Mouse (Mus musculus) CH12.LX (cell line): ENCODE data around the gene Commd4.

Experiments
- CTCF ChIP-seq, 2 experiments: IDR thresholded peaks in 1 of 2; conservative IDR thresholded peaks in 1 of 2; 2 replicates each; pipeline ENCODE4 v1.5.1; 2011 to 2012; ENCODE audit warnings: low read depth in 2 of 2, low read length in 2 of 2, improper control_type of control experiment in 1 of 2, inconsistent platforms in 1 of 2, mild to moderate bottlenecking in 1 of 2, moderate library complexity in 1 of 2
- HCFC1 ChIP-seq: IDR thresholded peaks from 2 replicates; pipeline ENCODE4 v1.6.1; 2012; ENCODE audit warnings: low read depth, mild to moderate bottlenecking, inconsistent platforms, low read length, improper control_type of control experiment
- IRF4 ChIP-seq: IDR thresholded peaks from 2 replicates; pipeline ENCODE4 v1.6.1; 2014; ENCODE audit warnings: low read depth, mild to moderate bottlenecking, inconsistent platforms, low read length, improper control_type of control experiment
- MAFK ChIP-seq: IDR thresholded peaks from 2 replicates; pipeline ENCODE4 v1.6.1; 2011; ENCODE audit warnings: low read length, improper control_type of control experiment; ENCODE audit not compliant: insufficient replicate concordance
- MAX ChIP-seq: IDR thresholded peaks from 2 replicates; pipeline ENCODE4 v1.6.1; 2011; ENCODE audit warnings: low read length, improper control_type of control experiment
- MAZ ChIP-seq: IDR thresholded peaks from 2 replicates; pipeline ENCODE4 v1.6.1; 2012; ENCODE audit warnings: low read depth, mild to moderate bottlenecking, inconsistent platforms, low read length, improper control_type of control experiment, moderate library complexity
- MYC ChIP-seq: IDR thresholded peaks from 2 replicates; pipeline ENCODE4 v1.6.1; 2011; ENCODE audit warnings: low read depth, mild to moderate bottlenecking, improper control_type of control experiment, low read length
- NRF1 ChIP-seq: IDR thresholded peaks from 2 replicates; pipeline ENCODE4 v1.6.1; 2014; ENCODE audit warnings: low read depth, mild to moderate bottlenecking, inconsistent platforms, low read length, improper control_type of control experiment, moderate library complexity
- POLR2A ChIP-seq: IDR thresholded peaks from 2 replicates; pipeline ENCODE4 v1.6.1; 2011; ENCODE audit warnings: low read depth, mild to moderate bottlenecking, improper control_type of control experiment, low read length
- RAD21 ChIP-seq: IDR thresholded peaks from 2 replicates; pipeline ENCODE4 v1.6.1; 2011; ENCODE audit warnings: low read depth, mild to moderate bottlenecking, low read length, improper control_type of control experiment, moderate library complexity
- SMC3 ChIP-seq: IDR thresholded peaks from 2 replicates; pipeline ENCODE4 v1.6.1; 2011; ENCODE audit warnings: low read depth, low read length, improper control_type of control experiment
- TCF12 ChIP-seq: IDR thresholded peaks from 2 replicates; pipeline ENCODE4 v1.6.1; 2014; ENCODE audit warnings: low read depth, mild to moderate bottlenecking, inconsistent platforms, low read length, improper control_type of control experiment
- ZC3H11A ChIP-seq: IDR thresholded peaks from 2 replicates; pipeline ENCODE4 v1.6.1; 2012; ENCODE audit warnings: low read depth, mild to moderate bottlenecking, inconsistent platforms, low read length, improper control_type of control experiment
- ZMIZ1 ChIP-seq: IDR thresholded peaks from 2 replicates; pipeline ENCODE4 v1.6.1; 2012; ENCODE audit warnings: low read depth, mild to moderate bottlenecking, inconsistent platforms, low read length, improper control_type of control experiment

DNA sequence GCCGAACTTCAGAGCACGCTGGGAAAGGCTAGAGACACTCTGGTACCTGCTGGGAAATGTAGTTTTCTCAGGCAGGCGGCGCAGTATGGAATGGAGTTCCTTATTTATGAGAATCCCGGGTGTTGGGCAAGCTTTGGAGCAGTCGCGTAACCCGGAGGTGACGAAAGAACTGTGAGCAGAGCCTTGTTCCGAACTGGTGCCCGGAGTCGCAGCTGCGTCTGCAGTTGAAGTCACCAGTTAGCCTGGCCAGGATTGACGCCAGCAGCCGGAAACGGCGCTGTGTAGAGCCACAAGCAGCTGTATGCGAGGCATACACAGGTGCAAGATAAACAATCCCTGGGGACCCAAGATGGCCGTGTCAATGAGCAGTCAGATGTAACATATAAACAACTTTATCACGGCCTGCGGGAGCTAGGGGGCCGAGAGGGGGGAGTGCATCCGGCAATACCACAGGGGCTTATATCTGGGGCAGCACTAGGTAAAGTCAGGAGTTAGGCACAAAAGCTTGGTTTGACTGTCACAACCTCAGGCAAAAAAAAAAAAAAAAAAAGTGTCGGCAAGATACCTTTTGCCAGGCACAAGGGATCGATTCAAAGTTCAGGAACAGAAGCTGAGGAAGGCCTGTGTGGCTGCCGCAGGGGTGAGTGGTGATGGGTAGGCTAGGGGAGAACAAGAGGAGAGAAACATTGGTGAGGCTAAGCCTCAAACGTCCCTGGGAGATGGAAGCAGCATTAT is 9.8 kb downstream of the Commd4 start, which contains the start of gene Neil1:
- TF ChIP-seq MAX, result no peak
- no peak for TF ChIP-seq CTCF (conservative IDR thresholded peaks at IDR 0.05 in 1 of 2, IDR thresholded peaks at IDR 0.05 in 1 of 2; ENCODE audit: low read depth in 2 of 2, low read length in 2 of 2)
- TF ChIP-seq MAZ, result no peak
- TF ChIP-seq POLR2A, result no peak
- TF ChIP-seq RAD21, result no peak
- TF ChIP-seq TCF12, result no peak
- no peak for TF ChIP-seq SMC3
- TF ChIP-seq ZMIZ1, result no peak
- TF ChIP-seq HCFC1, result no peak
- no peak for TF ChIP-seq MAFK
- no peak for TF ChIP-seq NRF1
- no peak for TF ChIP-seq ZC3H11A
- no peak for TF ChIP-seq IRF4
- no peak for TF ChIP-seq MYC
